In genomic region chr9:21508871-21509404, GRCm38 (mm10) we compare ENCODE assay signal across 8 mouse cellular contexts. TPM values are rescaled to one million over a fixed set of nuclear protein-coding genes. Genes with fewer than 3 reads are reported as not detected.
DNase-seq lines count a peak whose midpoint lies in the region; ATAC-seq and TF ChIP-seq lines count a peak whose summit lies in the region.

No protein-coding gene starts in this region.

- intact Hi-C loops in left cerebral cortex, postnatal 14 days (cut with DNase I), result no loop called here

- TF ChIP-seq CTCF in CH12.LX (conservative IDR thresholded peaks at IDR 0.05 in 1 of 2, IDR thresholded peaks at IDR 0.05 in 1 of 2; ENCODE audit: low read depth in 2 of 2, low read length in 2 of 2), result no peak

- in situ Hi-C loops in CH12.LX (cut with MboI; ENCODE audit: low pct_ligation_motif_present, low pct_unique_long_range_greater_than_20kb, low sequenced_read_pairs), result no loop called here

- no peaks in the 10 kb centered on the region for H3K79me2 ChIP-seq in CH12.LX (replicated peaks; ENCODE audit: control insufficient read depth, extremely low read depth, insufficient read depth, poor library complexity, severe bottlenecking)

- no peak for ATAC-seq in erythroblast, adult 5-6 weeks (replicated peaks; ENCODE audit: low FRiP score, poor library complexity, severe bottlenecking)
- no peak for ATAC-seq in forebrain, embryonic 14.5 days
- ATAC-seq in liver, embryonic 13.5 days (ENCODE audit: low read depth), result no peak
- no peak for ATAC-seq in granulocyte monocyte progenitor cell, adult 5-6 weeks (replicated peaks; ENCODE audit: poor library complexity, severe bottlenecking)

- peak overlapping the region; percentile 13 for H3K9ac ChIP-seq in CH12.LX (ENCODE audit: insufficient read depth, low read depth)
- peak overlapping the region; percentile 61 for H3K9ac ChIP-seq in forebrain, embryonic 14.5 days (ENCODE audit: low read length)
- H3K9ac ChIP-seq in liver, embryonic 13.5 days, result peak overlapping the region; percentile 78

- peaks cover 59% of the 10 kb centered on the region for H3K36me3 ChIP-seq in erythroblast, embryonic 14.5 days (ENCODE audit: control insufficient read depth)
- H3K36me3 ChIP-seq in CH12.LX (replicated peaks in 1 of 2; ENCODE audit: control insufficient read depth in 1 of 2, insufficient read depth in 1 of 2, low read length in 1 of 2), result peaks cover 48 to 53% of the 10 kb centered on the region in 2 experiments
- H3K36me3 ChIP-seq in forebrain, embryonic 14.5 days (ENCODE audit: control insufficient read depth, insufficient read depth, low read length), result peaks cover 50% of the 10 kb centered on the region
- H3K36me3 ChIP-seq in liver, embryonic 13.5 days, result peaks cover 51% of the 10 kb centered on the region

- H3K27me3 ChIP-seq in erythroblast, embryonic 14.5 days (ENCODE audit: control insufficient read depth), result no peaks in the 10 kb centered on the region
- H3K27me3 ChIP-seq in CH12.LX (replicated peaks), result no peaks in the 10 kb centered on the region
- no peaks in the 10 kb centered on the region for H3K27me3 ChIP-seq in forebrain, embryonic 14.5 days (replicated peaks; ENCODE audit: control insufficient read depth, insufficient read depth, low read length)
- H3K27me3 ChIP-seq in liver, embryonic 13.5 days, result no peaks in the 10 kb centered on the region

- TF ChIP-seq EP300 in CH12.LX (IDR thresholded peaks at IDR 0.05; ENCODE audit: low read length), result no peak

- 88% methylated on average over 7 of the region's 7 CpGs for WGBS in forebrain, embryonic 14.5 days
- 69% methylated on average over 7 of the region's 7 CpGs for WGBS in liver, embryonic 13.5 days (ENCODE audit: insufficient replicate concordance)

- dilution Hi-C loops in CH12.LX (cut with MboI; ENCODE audit: extremely low pct_ligation_motif_present, extremely low pct_unique_long_range_greater_than_20kb, low sequenced_read_pairs), result no loop called here

- H3K4me1 ChIP-seq in erythroblast, embryonic 14.5 days (ENCODE audit: control insufficient read depth), result peaks cover 35% of the 10 kb centered on the region
- H3K4me1 ChIP-seq in CH12.LX (ENCODE audit: control insufficient read depth in 1 of 2, insufficient read depth in 2 of 2), result peaks cover 12 to 40% of the 10 kb centered on the region in 2 experiments
- H3K4me1 ChIP-seq in forebrain, embryonic 14.5 days (ENCODE audit: control insufficient read depth, insufficient read depth, low read length), result peaks cover 10% of the 10 kb centered on the region
- H3K4me1 ChIP-seq in liver, embryonic 13.5 days (replicated peaks), result peaks cover 31% of the 10 kb centered on the region

- no peak for DNase-seq in CH12.LX (ENCODE audit: extremely low read depth)
- DNase-seq in forebrain, embryonic 14.5 days (ENCODE audit: low spot score), result no peak
- no peak for DNase-seq in liver, embryonic 13.5 days
- DNase-seq in left cerebral cortex, postnatal 14 days (ENCODE audit: low spot score in 2 of 2), result no peak
- DNase-seq in right cerebral cortex, adult 18-20 months, result no peak

- peak overlapping the region; percentile 82 for H3K4me2 ChIP-seq in CH12.LX (ENCODE audit: insufficient read depth, low read depth, poor library complexity, severe bottlenecking)
- peak overlapping the region; percentile 68 for H3K4me2 ChIP-seq in forebrain, embryonic 14.5 days (ENCODE audit: low read length)
- peak overlapping the region; percentile 79 for H3K4me2 ChIP-seq in liver, embryonic 13.5 days

- TF ChIP-seq POLR2A in CH12.LX (IDR thresholded peaks at IDR 0.05; ENCODE audit: low read depth, low read length), result no peak

- peak overlapping the region; percentile 11; the same call in 1 of the 2 replicates for H3K27ac ChIP-seq in CH12.LX (ENCODE audit: insufficient read depth, low read depth)
- H3K27ac ChIP-seq in forebrain, embryonic 14.5 days (ENCODE audit: low read depth, low read length), result no peak overlapping the region
- H3K27ac ChIP-seq in liver, embryonic 13.5 days, result peak overlapping the region; percentile 84; the same call in 1 of the 2 replicates

- TF ChIP-seq RAD21 in CH12.LX (IDR thresholded peaks at IDR 0.05; ENCODE audit: low read depth, low read length), result no peak

- H3K9me3 ChIP-seq in erythroblast, embryonic 14.5 days (ENCODE audit: control insufficient read depth, low read length), result peaks cover 3% of the 10 kb centered on the region
- peaks cover 9% of the 10 kb centered on the region for H3K9me3 ChIP-seq in CH12.LX (replicated peaks; ENCODE audit: low read length)
- H3K9me3 ChIP-seq in forebrain, embryonic 14.5 days (replicated peaks; ENCODE audit: control insufficient read depth, low read length), result no peaks in the 10 kb centered on the region
- no peaks in the 10 kb centered on the region; the same call in 1 of the 2 replicates for H3K9me3 ChIP-seq in liver, embryonic 13.5 days (replicated peaks)

- H3K4me3 ChIP-seq in erythroblast, embryonic 14.5 days (replicated peaks), result peak overlapping the region; percentile 75
- H3K4me3 ChIP-seq in CH12.LX (replicated peaks in 1 of 3; ENCODE audit: low read depth in 2 of 3, low read length in 2 of 3, poor library complexity in 1 of 3), result peak overlapping the region in 2 of 3 experiments; percentile 71 to 76
- H3K4me3 ChIP-seq in forebrain, embryonic 14.5 days (ENCODE audit: low read depth, low read length), result peak overlapping the region; percentile 46
- peak overlapping the region; percentile 79 for H3K4me3 ChIP-seq in liver, embryonic 13.5 days (replicated peaks)

TF ChIP-seq in CH12.LX, 34 proteins besides CTCF, POLR2A, EP300 and RAD21:
- TF ChIP-seq JUN (IDR thresholded peaks at IDR 0.05; ENCODE audit: insufficient read depth, low read depth, low read length) (no peak), USF1 (IDR thresholded peaks at IDR 0.05; ENCODE audit: low read depth, low read length) (no peak), CHD2 (IDR thresholded peaks at IDR 0.05; ENCODE audit: low read length) (no peak), JUND (conservative IDR thresholded peaks at IDR 0.05; ENCODE audit: low read depth, low read length) (no peak), ZMIZ1 (IDR thresholded peaks at IDR 0.05; ENCODE audit: low read depth, low read length) (no peak), MXI1 (IDR thresholded peaks at IDR 0.05; ENCODE audit: low read depth, low read length) (no peak), ZKSCAN1 (IDR thresholded peaks at IDR 0.05; ENCODE audit: borderline replicate concordance, low read depth, low read length) (no peak), MEF2A (IDR thresholded peaks at IDR 0.05; ENCODE audit: borderline replicate concordance, low read depth, low read length) (no peak), KAT2A (IDR thresholded peaks at IDR 0.05; ENCODE audit: insufficient replicate concordance, low read length) (no peak), MAZ (IDR thresholded peaks at IDR 0.05; ENCODE audit: low read depth, low read length) (no peak), ZNF384 (IDR thresholded peaks at IDR 0.05; ENCODE audit: low read depth, low read length) (no peak)

RNA-seq across cellular contexts. Expression of gene Tmed1, which starts 1.1 kb away (rescaled TPM):
- 0.47 and 0.75 TPM in 2 replicates for polyA plus RNA-seq in erythroblast, embryonic 14.5 days (2012)
- total RNA-seq in erythroblast, adult 5-6 weeks (2015; ENCODE audit: low replicate concordance), result 2.1 and 3.6 TPM in 2 replicates
- total RNA-seq in erythroblast, adult 5-6 weeks (2017; ENCODE audit: low replicate concordance), result 0.85 and 5.9 TPM in 2 replicates
- total RNA-seq in CH12.LX (2012; rRNA removed) (28.4 and 28.8 TPM in 2 replicates), CH12.LX (2014; rRNA removed) (21.7 and 25.5 TPM in 2 replicates)
- polyA plus RNA-seq in CH12.LX (2012; ENCODE audit: insufficient read length, low read depth), result 17.1 and 19.8 TPM in 2 replicates
- polyA plus RNA-seq in forebrain, embryonic 14.5 days (2014; fragmentation: Nextera tagmentation; extraction: Ambion mirVana), result 56.9 and 58.3 TPM in 2 replicates
- polyA plus RNA-seq in liver, embryonic 13.5 days (2015; fragmentation: Nextera tagmentation; extraction: Ambion mirVana), result 36.9 and 38.5 TPM in 2 replicates
- 10 to 100 TPM; 15.7 to 15.8 TPM for total RNA-seq in left cerebral cortex, postnatal 14 days (2021)
- 8.4 and 13.9 TPM in 2 replicates for total RNA-seq in granulocyte monocyte progenitor cell, adult 5-6 weeks (2014; fragmentation: Nextera tagmentation)
- total RNA-seq in granulocyte monocyte progenitor cell, adult 5-6 weeks (2017), result 17.4 and 23.6 TPM in 2 replicates

RNA-seq across cellular contexts. Expression of gene AB124611, which starts 17.0 kb away (rescaled TPM):
- 0.13 and 0.39 TPM in 2 replicates for polyA plus RNA-seq in erythroblast, embryonic 14.5 days (2012)
- total RNA-seq in erythroblast, adult 5-6 weeks (2015; ENCODE audit: low replicate concordance), result 37.3 and 39.5 TPM in 2 replicates
- 39.3 and 42.3 TPM in 2 replicates for total RNA-seq in erythroblast, adult 5-6 weeks (2017; ENCODE audit: low replicate concordance)
- total RNA-seq in CH12.LX (2012; rRNA removed) (0.46 and 0.89 TPM in 2 replicates), CH12.LX (2014; rRNA removed) (1.5 TPM in 2 replicates)
- polyA plus RNA-seq in CH12.LX (2012; ENCODE audit: insufficient read length, low read depth), result 2.1 and 2.3 TPM in 2 replicates
- 0.74 and 1.9 TPM in 2 replicates for polyA plus RNA-seq in forebrain, embryonic 14.5 days (2014; fragmentation: Nextera tagmentation; extraction: Ambion mirVana)
- polyA plus RNA-seq in liver, embryonic 13.5 days (2015; fragmentation: Nextera tagmentation; extraction: Ambion mirVana), result 3.5 and 4.1 TPM in 2 replicates
- total RNA-seq in left cerebral cortex, postnatal 14 days (2021), result under 1 TPM in 1 of 2 experiments, not detected in 1; 0.47 TPM
- total RNA-seq in granulocyte monocyte progenitor cell, adult 5-6 weeks (2014; fragmentation: Nextera tagmentation), result 17.1 and 27.3 TPM in 2 replicates
- total RNA-seq in granulocyte monocyte progenitor cell, adult 5-6 weeks (2017), result 20.5 and 24.1 TPM in 2 replicates

RNA-seq across cellular contexts. Expression of gene Carm1, which starts 37.8 kb away (rescaled TPM):
- polyA plus RNA-seq in erythroblast, embryonic 14.5 days (2012), result 41.9 and 46.0 TPM in 2 replicates
- total RNA-seq in erythroblast, adult 5-6 weeks (2015; ENCODE audit: low replicate concordance), result 35.7 and 90.5 TPM in 2 replicates
- total RNA-seq in erythroblast, adult 5-6 weeks (2017; ENCODE audit: low replicate concordance), result 51.5 and 54.9 TPM in 2 replicates
- 42.2 and 46.7 TPM in 2 replicates for total RNA-seq in CH12.LX (2012; rRNA removed)
- 19.1 and 21.5 TPM in 2 replicates for total RNA-seq in CH12.LX (2014; rRNA removed)
- polyA plus RNA-seq in CH12.LX (2012; ENCODE audit: insufficient read length, low read depth), result 98.5 and 111 TPM in 2 replicates
- 22.8 and 26.7 TPM in 2 replicates for polyA plus RNA-seq in forebrain, embryonic 14.5 days (2014; fragmentation: Nextera tagmentation; extraction: Ambion mirVana)
- polyA plus RNA-seq in liver, embryonic 13.5 days (2015; fragmentation: Nextera tagmentation; extraction: Ambion mirVana), result 15.5 and 16.9 TPM in 2 replicates
- total RNA-seq in left cerebral cortex, postnatal 14 days (2021), result 10 to 100 TPM; 68.8 to 76.2 TPM
- total RNA-seq in granulocyte monocyte progenitor cell, adult 5-6 weeks (2014; fragmentation: Nextera tagmentation), result 65.9 and 81.6 TPM in 2 replicates
- total RNA-seq in granulocyte monocyte progenitor cell, adult 5-6 weeks (2017), result 17.0 and 27.3 TPM in 2 replicates

Comparison
In these comparisons a context has a peak if more than half of its experiments do, and no peak if none do; other contexts are left out.
1. H3K9ac ChIP-seq: peak in every context shown above with its lines; median percentile 78 in liver, embryonic 13.5 days; 61 in forebrain, embryonic 14.5 days; 13 in CH12.LX.
2. RNA of gene AB124611, which starts 17.0 kb away (total RNA-seq): 37.3 to 42.3 TPM in erythroblast, adult 5-6 weeks and 17.1 to 27.3 TPM in granulocyte monocyte progenitor cell, adult 5-6 weeks; 0.46 to 1.5 TPM in CH12.LX and 0.47 TPM in left cerebral cortex, postnatal 14 days; every median in the first group is over 4 times any median in the second.
3. Peak in every context shown above with its lines, with median percentiles within 50 percentile points of each other: H3K4me3 ChIP-seq and H3K4me2 ChIP-seq.